Comparison of ENCODE assay signal across 19 mouse cellular contexts in the genomic region with DNA sequence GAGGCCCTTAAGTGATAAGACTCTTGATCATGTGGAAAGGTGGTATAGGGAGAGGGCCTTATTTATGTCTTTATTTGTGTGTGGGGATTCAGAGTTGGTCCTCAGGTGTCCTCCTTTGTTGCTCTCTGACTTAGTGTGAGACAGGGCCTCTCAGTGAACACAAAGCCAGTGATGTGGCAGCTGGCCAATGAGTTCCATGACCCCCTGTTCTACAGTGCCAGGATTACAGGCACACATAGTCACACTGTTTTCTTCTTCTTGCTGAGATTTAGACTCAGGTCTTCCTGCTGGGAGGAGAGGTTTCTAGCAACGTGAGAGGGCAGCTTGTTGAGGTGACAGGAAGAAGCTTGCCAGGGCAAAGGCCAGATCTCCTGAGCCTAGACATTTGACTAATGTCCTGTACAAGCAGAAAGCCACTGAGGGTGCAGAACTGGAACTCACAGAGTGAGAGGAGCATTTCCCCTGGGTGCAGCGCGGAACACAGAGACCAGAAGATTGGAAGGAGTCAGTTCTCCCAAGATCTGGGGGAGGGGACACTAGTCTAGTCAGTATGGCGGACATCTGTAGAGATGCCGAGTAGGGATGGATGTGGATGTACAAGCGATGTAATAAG.
DNase-seq lines count a peak whose midpoint lies in the region; ATAC-seq and TF ChIP-seq lines count a peak whose summit lies in the region.
"Had no signal": no experiment of that assay in that cellular context is flagged by ENCODE, and none has a peak within 500 bp of the region (broad histone marks: within the 10 kb centered on the region; RNA-seq: fewer than 3 reads in every experiment).

No protein-coding gene starts in this region.

- no peak for ATAC-seq in heart, embryonic 12.5 days (ENCODE audit: insufficient number of reproducible peaks, low FRiP score)
- ATAC-seq in kidney, embryonic 16.5 days (ENCODE audit: low FRiP score, low TSS enrichment): no peak
- no peak; the same call in 1 of the 2 replicates for ATAC-seq in heart, embryonic 16.5 days (replicated peaks; ENCODE audit: extremely low read depth, insufficient read depth, low FRiP score)
- ATAC-seq: forebrain, postnatal 0 days had no signal

- H3K36me3 ChIP-seq in heart, embryonic 12.5 days: no peaks in the 10 kb centered on the region
- H3K36me3 ChIP-seq in kidney, embryonic 16.5 days (ENCODE audit: insufficient read depth, low read length): 0 out of 2 replicates have a peak, but pooled peaks cover 3% of the 10 kb centered on the region
- no peaks in the 10 kb centered on the region for H3K36me3 ChIP-seq in heart, embryonic 16.5 days (ENCODE audit: control insufficient read depth, insufficient read depth)
- H3K36me3 ChIP-seq: limb, embryonic 10.5 days; lung, embryonic 15.5 days; neural tube, embryonic 12.5 days had no signal

- H3K4me1 ChIP-seq in heart, embryonic 12.5 days (replicated peaks): peaks cover 41% of the 10 kb centered on the region
- H3K4me1 ChIP-seq in kidney, embryonic 16.5 days (ENCODE audit: insufficient read depth, low read length): peaks cover 11% of the 10 kb centered on the region; the same call in 1 of the 2 replicates
- H3K4me1 ChIP-seq in heart, embryonic 16.5 days (ENCODE audit: control insufficient read depth, insufficient read depth, low read length): peaks cover 31% of the 10 kb centered on the region
- H3K4me1 ChIP-seq: limb, embryonic 10.5 days; neural tube, embryonic 12.5 days had no signal

- intact Hi-C loops in heart, postnatal 25 days (cut with DNase I): loop anchor here (5.0 kb wide), 1 partner anchor 58 kb away; no protein-coding TSS in a partner anchor

- no peaks in the 10 kb centered on the region for H3K9me3 ChIP-seq in heart, embryonic 12.5 days (replicated peaks)
- H3K9me3 ChIP-seq in kidney, embryonic 16.5 days (ENCODE audit: low read length): no peaks in the 10 kb centered on the region
- no peaks in the 10 kb centered on the region for H3K9me3 ChIP-seq in heart, embryonic 16.5 days (replicated peaks; ENCODE audit: control insufficient read depth, low read length)
- H3K9me3 ChIP-seq: limb, embryonic 10.5 days; lung, embryonic 15.5 days; neural tube, embryonic 12.5 days had no signal

- peak overlapping the region; percentile 22; the same call in 1 of the 2 replicates for H3K27ac ChIP-seq in heart, embryonic 12.5 days (ENCODE audit: poor library complexity, severe bottlenecking)
- H3K27ac ChIP-seq in kidney, embryonic 16.5 days (ENCODE audit: low read length): 0 out of 2 replicates have a peak overlapping the region, but pooled peaks have one; percentile 4
- H3K27ac ChIP-seq in heart, embryonic 16.5 days (ENCODE audit: low read length): peak overlapping the region; percentile 30
- H3K27ac ChIP-seq: limb, embryonic 10.5 days; lung, embryonic 15.5 days; neural tube, embryonic 12.5 days had no signal

- no peak overlapping the region for H3K9ac ChIP-seq in heart, embryonic 12.5 days
- no peak overlapping the region for H3K9ac ChIP-seq in kidney, embryonic 16.5 days (replicated peaks; ENCODE audit: low read length)
- H3K9ac ChIP-seq in heart, embryonic 16.5 days (ENCODE audit: low read length): no peak overlapping the region
- H3K9ac ChIP-seq: forebrain, postnatal 0 days; lung, embryonic 15.5 days; neural tube, embryonic 12.5 days had no signal

- no peak for DNase-seq in heart, postnatal 25 days (ENCODE audit: low spot score)
- no peak for DNase-seq in kidney, postnatal 4 days
- peak; percentile 29 for DNase-seq in brain, embryonic 14.5 days (ENCODE audit: low read depth)
- DNase-seq in layer of hippocampus, postnatal 36 days: no peak
- DNase-seq: adrenal gland, adult 2 months; cerebellum, adult 9-10 months; embryo, embryonic 11 days; forebrain, postnatal 0 days; gastrocnemius, postnatal 36 days; layer of hippocampus, adult 9-11 months; right cerebral cortex, postnatal 4 days; thymus, postnatal 14 days had no signal

- no peaks in the 10 kb centered on the region for H3K27me3 ChIP-seq in heart, embryonic 12.5 days (replicated peaks)
- no peaks in the 10 kb centered on the region for H3K27me3 ChIP-seq in kidney, embryonic 16.5 days (ENCODE audit: insufficient read depth, low read length)
- no peaks in the 10 kb centered on the region for H3K27me3 ChIP-seq in heart, embryonic 16.5 days (ENCODE audit: control insufficient read depth, insufficient read depth, low read length)
- H3K27me3 ChIP-seq: lung, embryonic 15.5 days; neural tube, embryonic 12.5 days had no signal

- WGBS in heart, embryonic 12.5 days: 76% methylated on average over 6 of the region's 6 CpGs
- 76% methylated on average over 6 of the region's 6 CpGs for WGBS in kidney, embryonic 16.5 days
- 75% methylated on average over 6 of the region's 6 CpGs for WGBS in heart, embryonic 16.5 days

- no peak for TF ChIP-seq POLR2A in brain, embryonic 14.5 days (IDR thresholded peaks at IDR 0.05; ENCODE audit: borderline replicate concordance, extremely low read depth, insufficient read depth, insufficient read length, poor library complexity, severe bottlenecking)

- H3K4me3 ChIP-seq in heart, embryonic 12.5 days: no peak overlapping the region
- no peak overlapping the region for H3K4me3 ChIP-seq in kidney, embryonic 16.5 days (ENCODE audit: low read length)
- H3K4me3 ChIP-seq in heart, embryonic 16.5 days (ENCODE audit: low read length): no peak overlapping the region
- H3K4me3 ChIP-seq: limb, embryonic 10.5 days; lung, embryonic 15.5 days; neural tube, embryonic 12.5 days had no signal

- no peak overlapping the region for H3K4me2 ChIP-seq in heart, embryonic 12.5 days
- no peak overlapping the region for H3K4me2 ChIP-seq in kidney, embryonic 16.5 days (replicated peaks; ENCODE audit: low read depth, low read length)
- H3K4me2 ChIP-seq in heart, embryonic 16.5 days (ENCODE audit: low read depth, low read length): no peak overlapping the region
- H3K4me2 ChIP-seq: lung, embryonic 15.5 days; midbrain, embryonic 11.5 days; neural tube, embryonic 12.5 days had no signal

- TF ChIP-seq CTCF in brain, embryonic 14.5 days (IDR thresholded peaks at IDR 0.05; ENCODE audit: borderline replicate concordance, extremely low read depth, insufficient read depth, insufficient read length): no peak
